Mouse (Mus musculus) neural tube, embryonic 13.5 days (tissue): ENCODE data around the gene Gpc5. TPM values are rescaled to one million over a fixed set of nuclear protein-coding genes. Genes with fewer than 3 reads are reported as not detected.

ENCODE experiments used
- ATAC-seq: fragments of 200-750 bp; cut with Nextera tagmentation; 2 replicates; pipeline ENCODE4 v1.8.0; 2017; ENCODE audit warnings: low read depth, mild to moderate bottlenecking, moderate TSS enrichment, moderate library complexity
- H3K27ac ChIP-seq: fragments of 300-500 bp; sonication (generic); replicated peaks from 2 replicates; pipeline ENCODE4 v1.5.1; 2015; ENCODE audit warnings: moderate library complexity, mild to moderate bottlenecking, inconsistent platforms
- H3K27me3 ChIP-seq: fragments of 300-500 bp; sonication (generic); 2 replicates; pipeline ENCODE4 v1.6.1; 2015; ENCODE audit warnings: mild to moderate bottlenecking, inconsistent platforms
- H3K36me3 ChIP-seq: fragments of 300-500 bp; sonication (generic); 2 replicates; pipeline ENCODE4 v1.6.1; 2015; ENCODE audit warnings: mild to moderate bottlenecking, inconsistent platforms
- H3K4me1 ChIP-seq: fragments of 300-500 bp; sonication (generic); replicated peaks from 2 replicates; pipeline ENCODE4 v1.6.1; 2015; ENCODE audit warnings: inconsistent platforms
- H3K4me2 ChIP-seq: fragments of 300-500 bp; sonication (generic); 2 replicates; pipeline ENCODE4 v1.6.1; 2015; ENCODE audit warnings: inconsistent platforms, mild to moderate bottlenecking, moderate library complexity
- H3K4me3 ChIP-seq: fragments of 300-500 bp; sonication (generic); 2 replicates; pipeline ENCODE4 v1.5.1; 2015; ENCODE audit warnings: mild to moderate bottlenecking, inconsistent platforms
- H3K9ac ChIP-seq: fragments of 300-500 bp; sonication (generic); 2 replicates; pipeline ENCODE4 v1.6.1; 2015; ENCODE audit warnings: moderate library complexity, mild to moderate bottlenecking, inconsistent platforms
- H3K9me3 ChIP-seq: fragments of 300-500 bp; sonication (generic); 2 replicates; pipeline ENCODE4 v1.6.1; 2016; ENCODE audit warnings: inconsistent platforms
- WGBS: fragments of 180-500 bp; shearing (Covaris S2); methylation state at CpG from one replicate; pipeline ENCODE4 v1.1.7; 2015; 5-methylcytosine and 5-hydroxymethylcytosine counted together
- polyA plus RNA-seq: library from polyadenylated mRNA; unstranded; fragments of >200 nt; fragmentation: Nextera tagmentation; extraction: Ambion mirVana; gene quantifications from 2 replicates; pipeline ENCODE4 v1.2.1, GENCODE M21; 2015

The Gpc5 gene
- polyA plus RNA-seq, 1 experiment from 2014 or later = 7.1 TPM

GRCm38 (mm10) chr14:115269703-115270402 is 177.8 kb downstream of the Gpc5 start:
- no peaks in the 10 kb centered on the region for H3K36me3 ChIP-seq
- H3K9ac ChIP-seq = no peak overlapping the region
- ATAC-seq = no peak
- H3K27me3 ChIP-seq = no peaks in the 10 kb centered on the region
- 86% methylated on average over 6 of the region's 6 CpGs for WGBS
- H3K27ac ChIP-seq = no peak overlapping the region
- no peak overlapping the region for H3K4me3 ChIP-seq
- no peaks in the 10 kb centered on the region for H3K4me1 ChIP-seq
- H3K4me2 ChIP-seq = no peak overlapping the region
- H3K9me3 ChIP-seq = no peaks in the 10 kb centered on the region

- H3K9ac ChIP-seq = no peak overlapping the region
- H3K36me3 ChIP-seq = no peaks in the 10 kb centered on the region
- ATAC-seq = no peak
- 83% methylated on average over 6 of the region's 6 CpGs for WGBS
- H3K4me1 ChIP-seq = no peaks in the 10 kb centered on the region
- H3K4me2 ChIP-seq = no peak overlapping the region
- no peak overlapping the region for H3K27ac ChIP-seq
- no peak overlapping the region for H3K4me3 ChIP-seq
- H3K27me3 ChIP-seq = no peaks in the 10 kb centered on the region
- H3K9me3 ChIP-seq = no peaks in the 10 kb centered on the region
These were observed 178.4 kb downstream of the Gpc5 start for GRCm38 (mm10) chr14:115270445-115270844.

GRCm38 (mm10) chr14:115282782-115283181 is 190.8 kb downstream of the Gpc5 start:
- Histone ChIP-seq H3K27ac (no peak overlapping the region), H3K9ac (no peak overlapping the region), H3K4me2 (no peak overlapping the region), H3K27me3 (no peaks in the 10 kb centered on the region), H3K9me3 (no peaks in the 10 kb centered on the region), H3K4me1 (no peaks in the 10 kb centered on the region), H3K4me3 (no peak overlapping the region), H3K36me3 (no peaks in the 10 kb centered on the region)
- no peak for ATAC-seq

- 82% methylated on average over 2 of the region's 2 CpGs for WGBS
- no peak for ATAC-seq
These were observed 232.2 kb downstream of the Gpc5 start for GRCm38 (mm10) chr14:115324247-115324646.

GRCm38 (mm10) chr14:115326426-115326825 is 234.4 kb downstream of the Gpc5 start:
- no peak for ATAC-seq
- Histone ChIP-seq H3K27me3 (no peaks in the 10 kb centered on the region), H3K9me3 (no peaks in the 10 kb centered on the region), H3K4me1 (peaks cover 7% of the 10 kb centered on the region), H3K9ac (no peak overlapping the region), H3K27ac (no peak overlapping the region), H3K4me2 (no peak overlapping the region), H3K36me3 (no peaks in the 10 kb centered on the region), H3K4me3 (no peak overlapping the region)
- WGBS = 65% methylated on average over 5 of the region's 5 CpGs

More at GRCm38 (mm10) chr14:115324247-115324646, 232.2 kb downstream of the Gpc5 start:
- Histone ChIP-seq H3K27me3 (no peaks in the 10 kb centered on the region), H3K4me1 (peaks cover 7% of the 10 kb centered on the region), H3K4me2 (no peak overlapping the region), H3K9ac (no peak overlapping the region), H3K9me3 (no peaks in the 10 kb centered on the region), H3K36me3 (no peaks in the 10 kb centered on the region), H3K27ac (no peak overlapping the region), H3K4me3 (no peak overlapping the region)

- Histone ChIP-seq H3K4me3 (no peak overlapping the region), H3K4me1 (peaks cover 7% of the 10 kb centered on the region; the same call in 1 of the 2 replicates), H3K36me3 (no peaks in the 10 kb centered on the region), H3K4me2 (no peak overlapping the region), H3K27me3 (no peaks in the 10 kb centered on the region), H3K9ac (no peak overlapping the region), H3K27ac (no peak overlapping the region), H3K9me3 (no peaks in the 10 kb centered on the region)
- 75% methylated on average over 3 of the region's 3 CpGs for WGBS
- no peak for ATAC-seq
These were observed 247.1 kb downstream of the Gpc5 start for GRCm38 (mm10) chr14:115339084-115339483.

GRCm38 (mm10) chr14:115342597-115342996 is 250.6 kb downstream of the Gpc5 start:
- no peak overlapping the region for H3K4me3 ChIP-seq
- no peaks in the 10 kb centered on the region for H3K36me3 ChIP-seq
- WGBS = 83% methylated on average over 2 of the region's 2 CpGs
- H3K9ac ChIP-seq = no peak overlapping the region
- ATAC-seq = no peak
- H3K4me2 ChIP-seq = no peak overlapping the region
- no peak overlapping the region for H3K27ac ChIP-seq
- H3K9me3 ChIP-seq = no peaks in the 10 kb centered on the region
- no peaks in the 10 kb centered on the region for H3K27me3 ChIP-seq
- peaks cover 7% of the 10 kb centered on the region; the same call in 1 of the 2 replicates for H3K4me1 ChIP-seq

- ATAC-seq = no peak
- no peaks in the 10 kb centered on the region for H3K4me1 ChIP-seq
- no peaks in the 10 kb centered on the region for H3K27me3 ChIP-seq
- no peaks in the 10 kb centered on the region for H3K9me3 ChIP-seq
- H3K4me3 ChIP-seq = no peak overlapping the region
- no peak overlapping the region for H3K9ac ChIP-seq
- no peak overlapping the region for H3K27ac ChIP-seq
- 72% methylated on average over 3 of the region's 3 CpGs for WGBS
- H3K4me2 ChIP-seq = no peak overlapping the region
- H3K36me3 ChIP-seq = no peaks in the 10 kb centered on the region
These were observed 257.4 kb downstream of the Gpc5 start for GRCm38 (mm10) chr14:115349448-115349847.

GRCm38 (mm10) chr14:115365320-115365935 is 273.4 kb downstream of the Gpc5 start:
- H3K27ac ChIP-seq = no peak overlapping the region
- no peak overlapping the region for H3K4me2 ChIP-seq
- no peaks in the 10 kb centered on the region for H3K27me3 ChIP-seq
- WGBS = 91% methylated on average over 3 of the region's 3 CpGs
- H3K9ac ChIP-seq = no peak overlapping the region
- H3K36me3 ChIP-seq = no peaks in the 10 kb centered on the region
- H3K4me1 ChIP-seq = 0 out of 2 replicates have a peak, but pooled peaks cover 3% of the 10 kb centered on the region
- no peaks in the 10 kb centered on the region for H3K9me3 ChIP-seq
- no peak for ATAC-seq
- no peak overlapping the region for H3K4me3 ChIP-seq

- H3K27ac ChIP-seq = no peak overlapping the region
- 82% methylated on average over 15 of the region's 15 CpGs for WGBS
- no peak for ATAC-seq
These were observed 277.7 kb downstream of the Gpc5 start for GRCm38 (mm10) chr14:115369611-115370167.

GRCm38 (mm10) chr14:115371131-115371530 is 279.1 kb downstream of the Gpc5 start:
- H3K27ac ChIP-seq = no peak overlapping the region
- H3K27me3 ChIP-seq = no peaks in the 10 kb centered on the region
- H3K9me3 ChIP-seq = no peaks in the 10 kb centered on the region
- WGBS = 32% methylated on average over 1 of the region's 1 CpGs
- H3K4me1 ChIP-seq = 0 out of 2 replicates have a peak, but pooled peaks cover 3% of the 10 kb centered on the region
- H3K4me2 ChIP-seq = no peak overlapping the region
- no peak for ATAC-seq
- no peak overlapping the region for H3K4me3 ChIP-seq
- no peaks in the 10 kb centered on the region for H3K36me3 ChIP-seq
- no peak overlapping the region for H3K9ac ChIP-seq

More at GRCm38 (mm10) chr14:115369611-115370167, 277.7 kb downstream of the Gpc5 start:
- no peak overlapping the region for H3K4me3 ChIP-seq
- H3K36me3 ChIP-seq = no peaks in the 10 kb centered on the region
- 0 out of 2 replicates have a peak, but pooled peaks cover 3% of the 10 kb centered on the region for H3K4me1 ChIP-seq
- no peaks in the 10 kb centered on the region for H3K9me3 ChIP-seq
- no peak overlapping the region for H3K9ac ChIP-seq
- no peaks in the 10 kb centered on the region for H3K27me3 ChIP-seq
- no peak overlapping the region for H3K4me2 ChIP-seq

GRCm38 (mm10) chr14:115391831-115392230 is 299.8 kb downstream of the Gpc5 start:
- no peak overlapping the region for H3K4me2 ChIP-seq
- H3K27me3 ChIP-seq = no peaks in the 10 kb centered on the region
- no peaks in the 10 kb centered on the region for H3K4me1 ChIP-seq
- no peaks in the 10 kb centered on the region for H3K36me3 ChIP-seq
- H3K9me3 ChIP-seq = no peaks in the 10 kb centered on the region
- H3K9ac ChIP-seq = no peak overlapping the region
- H3K4me3 ChIP-seq = no peak overlapping the region
- 85% methylated on average over 3 of the region's 3 CpGs for WGBS
- ATAC-seq = no peak
- H3K27ac ChIP-seq = no peak overlapping the region
